Mouse (Mus musculus) liver, embryonic 14.5 days (tissue): Measurements from ENCODE around the gene Ier2.

Experiments used
- CTCF ChIP-seq: IDR thresholded peaks from 2 replicates; pipeline ENCODE4 v1.5.1; 2016; ENCODE audit warnings: antibody characterized with exemption, low read depth, control low read depth
- EP300 ChIP-seq: IDR thresholded peaks from 2 replicates; pipeline ENCODE4 v1.6.1; 2016; ENCODE audit warnings: antibody characterized with exemption, low read depth

DNA sequence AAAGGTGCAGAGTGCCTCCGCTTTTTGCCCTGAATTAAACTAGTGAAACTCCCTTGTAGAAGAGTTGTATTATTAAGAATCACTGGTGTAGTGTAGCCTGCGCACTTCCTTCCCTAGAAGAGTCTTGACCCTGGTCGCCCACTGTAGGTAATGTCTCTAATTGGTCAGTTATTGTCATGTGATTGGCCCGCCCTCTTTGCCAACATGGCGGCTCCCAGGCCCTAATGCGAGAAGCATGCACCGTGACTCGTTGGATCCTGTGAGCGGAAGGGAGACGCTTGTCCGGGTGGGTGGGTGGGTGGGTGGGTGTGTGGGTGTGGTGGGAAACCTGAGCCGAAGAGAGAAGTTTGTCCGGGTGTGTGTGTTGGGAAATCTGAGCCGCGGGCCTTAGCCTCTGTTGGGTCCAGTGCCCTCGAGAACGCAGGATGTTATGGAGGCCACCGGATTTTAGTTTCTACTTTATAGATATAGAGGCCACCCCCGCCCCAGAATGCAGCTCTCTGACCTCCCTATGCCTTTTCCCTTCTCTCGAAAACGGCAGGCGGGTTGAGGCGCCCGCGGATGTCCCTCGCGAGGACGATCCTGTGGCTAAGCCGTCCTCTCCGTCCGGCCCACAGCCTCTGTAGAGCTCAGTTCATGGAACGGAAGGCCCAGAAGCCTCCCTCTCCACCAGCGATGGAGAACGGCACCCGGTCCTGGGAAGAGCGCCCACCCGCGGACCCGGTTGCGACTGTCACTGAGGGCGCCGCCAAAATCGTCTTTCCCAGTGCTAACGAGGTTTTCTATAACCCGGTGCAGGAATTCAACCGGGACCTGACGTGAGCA, 26.7 kb upstream of the Ier2 start:
- TF ChIP-seq CTCF (0 out of 2 replicates have a peak, but pooled peaks have one; percentile 30), EP300 (peak; percentile 8; the same call in 1 of the 2 replicates)
